Mouse (Mus musculus) spleen, postnatal 36 days (tissue): Measurements from ENCODE around the gene Vezf1.

Source experiments
- DNase-seq, 2 experiments: peaks; one replicate each; pipeline ENCODE4 v3.0.0; 2022; ENCODE audit warnings: low spot score in 2 of 2, mixed read lengths in 1 of 2

Gene Vezf1

DNA sequence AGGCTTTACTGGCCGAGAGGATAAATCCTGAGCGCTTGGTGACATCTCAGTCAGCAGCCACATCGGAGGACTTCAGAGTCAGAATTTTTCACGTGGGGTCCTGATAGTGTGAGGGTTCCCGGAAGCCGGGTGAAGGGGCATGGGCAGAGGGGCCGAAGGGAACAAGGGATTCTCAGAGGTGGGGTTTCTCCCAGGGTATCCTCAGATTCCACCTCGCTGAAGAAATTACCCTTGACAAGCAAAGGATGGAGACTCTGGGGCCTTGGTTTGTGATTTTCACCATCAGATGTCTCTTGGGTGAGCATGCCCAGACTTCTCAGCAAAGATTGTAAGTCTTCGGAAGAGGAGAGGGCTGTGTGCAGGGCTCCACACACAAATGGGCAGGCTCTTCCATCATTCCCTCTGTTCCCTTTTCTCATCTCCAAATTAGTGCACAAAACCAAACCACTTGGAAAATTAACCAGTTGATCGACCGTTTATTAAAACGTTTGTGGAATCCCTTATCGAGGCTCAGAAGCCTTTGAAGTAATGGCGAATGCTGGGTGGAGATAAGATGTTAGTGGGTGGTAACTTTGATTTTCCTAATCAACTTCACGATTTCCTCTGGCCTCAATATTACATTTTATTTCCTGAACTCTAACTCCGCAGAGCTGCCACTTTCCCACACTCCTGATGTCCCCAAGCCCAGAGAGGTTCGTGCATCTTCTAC lies 30.1 kb downstream of the Vezf1 start, which contains the start of gene Cuedc1:
TSS of gene Cuedc1 (plus strand) at position 38 of the 709 bp plus-strand sequence.
- no peak for DNase-seq

DNA sequence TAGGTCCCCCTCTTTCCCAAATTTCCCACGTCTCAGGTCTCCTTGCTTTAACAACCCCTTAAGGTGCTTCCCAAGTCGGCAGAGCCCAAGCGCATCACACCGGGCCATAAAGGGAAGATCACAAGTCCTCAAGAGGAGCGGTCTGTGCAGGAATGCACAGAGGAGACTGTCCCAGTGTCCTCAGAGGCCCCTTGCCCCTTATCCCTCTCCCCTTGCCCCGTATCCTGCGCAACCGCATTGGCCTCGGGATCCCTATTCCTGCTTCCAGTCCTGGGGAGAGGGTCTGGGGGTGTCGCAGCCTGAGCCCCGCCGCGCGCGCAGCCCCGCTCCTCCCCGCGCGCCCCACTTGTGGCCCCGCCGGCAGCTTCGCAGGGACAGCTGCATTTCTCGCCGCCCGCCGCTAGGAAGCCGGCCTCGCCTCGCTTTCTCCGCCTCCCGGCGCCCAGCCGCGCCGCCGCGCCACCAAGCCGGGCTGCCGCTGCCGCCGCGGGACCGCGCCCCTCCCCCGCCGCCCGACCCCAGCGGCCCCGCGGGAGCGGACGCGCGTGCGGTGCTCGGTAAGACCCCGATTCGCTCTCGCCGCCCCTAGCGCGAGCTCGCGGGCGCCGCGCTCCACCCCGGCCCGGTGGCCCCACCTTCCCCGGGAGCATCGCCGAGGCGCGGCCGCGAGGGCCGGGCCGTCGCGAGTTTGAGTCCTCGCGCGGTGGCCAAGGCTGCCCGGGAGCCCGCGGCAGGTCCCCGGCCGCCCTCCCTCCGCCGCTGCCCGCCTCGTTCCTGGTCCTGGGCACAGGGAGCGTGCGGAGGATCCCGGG lies 30.9 kb downstream of the Vezf1 start:
- DNase-seq: peak; percentile 68 to 69

DNA sequence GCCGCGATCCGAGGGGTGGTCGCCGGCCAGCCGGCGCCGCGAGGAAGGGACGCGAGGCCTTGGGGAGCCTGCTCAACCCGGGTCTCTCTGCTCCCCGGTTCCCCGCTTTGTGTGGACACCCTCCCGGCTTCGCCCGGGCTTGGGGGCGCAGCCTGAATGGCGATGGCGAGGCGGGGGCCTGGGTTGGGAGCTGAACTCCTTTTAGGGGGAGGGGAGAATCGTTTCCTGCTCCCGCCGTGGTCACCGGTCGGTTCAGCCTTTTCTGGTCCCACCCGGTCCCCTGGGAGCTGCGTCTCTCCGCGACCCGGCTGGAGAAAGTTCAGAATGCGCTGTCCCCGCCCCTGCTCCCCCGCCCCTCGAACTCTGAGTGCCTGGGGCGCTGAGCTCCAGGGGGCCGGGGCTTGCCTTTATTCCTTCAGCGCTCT lies 31.5 kb downstream of the Vezf1 start:
- DNase-seq: peak; percentile 19 to 24

DNA sequence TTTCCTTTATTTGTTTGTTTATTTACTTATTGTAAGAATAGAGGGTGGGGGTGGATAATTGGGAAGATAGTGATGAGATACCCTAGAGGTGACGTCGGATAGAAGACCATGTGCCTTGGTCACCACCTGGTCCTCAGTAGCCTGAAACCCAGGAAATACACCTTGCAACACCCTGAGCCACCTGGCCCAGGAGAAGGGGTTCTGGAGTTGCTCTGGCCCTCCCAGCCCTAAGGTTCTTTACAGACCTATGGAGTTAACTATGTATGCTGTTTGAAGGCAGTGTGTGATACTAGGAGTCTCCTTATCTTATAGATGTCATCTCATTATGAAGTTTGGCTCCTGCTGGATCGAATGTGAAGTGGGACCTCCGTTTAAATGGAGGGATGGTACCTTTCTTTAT lies 32.1 kb downstream of the Vezf1 start:
- DNase-seq: no peak

DNA sequence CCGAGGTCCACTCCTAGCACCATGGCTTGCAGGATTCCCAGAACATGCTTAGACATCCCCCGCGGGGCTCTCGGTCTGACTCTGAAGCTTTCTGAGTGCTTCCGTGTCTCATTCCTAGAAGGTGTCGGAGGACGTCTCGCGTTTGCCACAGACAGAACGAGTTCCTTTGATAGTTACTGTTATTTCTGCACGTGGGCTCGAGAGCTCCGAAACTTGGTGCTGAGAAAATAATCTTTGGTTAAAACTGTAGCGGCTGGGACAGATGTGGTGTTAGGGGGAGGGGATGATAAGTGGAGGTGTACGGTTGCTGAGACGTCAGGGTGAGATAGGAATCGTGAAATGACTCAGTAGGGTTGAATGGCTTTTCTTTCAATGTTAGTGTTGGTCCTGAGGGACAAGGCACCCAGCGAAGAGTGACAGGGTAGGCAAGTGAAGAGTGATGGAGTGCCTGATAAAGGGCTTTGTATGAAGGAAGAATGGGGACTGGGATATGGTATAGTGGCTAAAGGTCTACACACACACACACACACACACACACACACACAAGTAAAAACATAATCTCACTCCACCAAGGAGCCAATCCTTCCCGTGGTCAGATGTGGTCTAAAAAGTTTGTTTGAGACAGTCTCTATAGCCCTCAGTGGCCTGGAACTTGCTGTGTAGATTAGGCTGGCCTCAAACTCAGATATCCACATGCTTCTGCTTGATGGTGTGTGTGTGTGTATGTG lies 35.3 kb downstream of the Vezf1 start:
- DNase-seq: no peak

DNA sequence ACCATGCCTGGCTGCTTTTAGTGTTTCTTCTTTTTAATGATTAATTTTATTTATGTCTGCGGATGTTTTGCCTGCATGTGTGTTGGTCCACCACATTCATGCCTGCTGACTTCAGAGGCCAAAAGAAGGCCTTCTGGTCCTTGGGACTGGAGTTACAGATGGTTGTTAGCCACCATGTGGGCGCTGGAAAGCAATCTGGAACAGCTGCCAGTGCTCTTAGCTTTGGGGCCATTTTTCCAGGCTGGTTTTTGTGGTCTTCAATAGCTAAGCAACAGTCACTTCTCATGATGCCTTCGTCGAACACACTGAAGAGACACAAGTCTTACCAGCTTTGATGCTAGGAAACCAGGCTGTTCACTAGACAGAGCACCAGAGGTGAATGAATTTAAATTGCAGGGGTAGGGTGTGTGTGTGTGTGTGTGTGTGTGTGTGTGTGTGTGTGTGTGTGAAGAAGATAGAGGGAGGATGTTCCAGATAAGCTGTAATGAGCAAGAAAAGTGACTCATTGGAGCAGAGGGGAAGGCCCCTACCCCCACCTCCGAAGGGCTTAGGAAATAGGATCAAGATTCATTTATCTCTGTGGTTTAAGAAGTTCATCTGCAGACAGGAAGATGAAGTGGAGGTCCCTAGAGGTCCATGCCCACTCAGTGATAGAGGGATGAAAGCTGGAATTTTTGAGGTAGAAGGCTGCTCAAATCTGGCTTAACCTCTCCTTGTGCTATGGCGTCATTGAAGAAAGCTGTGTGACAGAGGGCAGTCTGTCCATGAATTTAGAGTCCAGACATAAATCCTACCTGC lies 37.6 kb downstream of the Vezf1 start:
- no peak for DNase-seq

DNA sequence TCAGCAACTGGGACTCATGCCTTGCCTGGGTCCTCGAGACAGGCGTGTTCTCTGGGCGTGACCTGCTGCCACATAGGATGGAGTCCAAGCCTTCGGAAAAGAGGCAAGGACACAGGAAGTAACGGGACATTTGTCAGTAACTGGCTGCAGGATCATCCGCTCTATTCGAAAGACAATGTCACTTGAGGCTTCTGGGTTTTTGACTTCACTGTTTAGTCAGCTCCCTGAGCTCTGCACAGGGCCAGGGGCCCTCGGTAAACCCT lies 38.1 kb downstream of the Vezf1 start:
- DNase-seq: no peak

DNA sequence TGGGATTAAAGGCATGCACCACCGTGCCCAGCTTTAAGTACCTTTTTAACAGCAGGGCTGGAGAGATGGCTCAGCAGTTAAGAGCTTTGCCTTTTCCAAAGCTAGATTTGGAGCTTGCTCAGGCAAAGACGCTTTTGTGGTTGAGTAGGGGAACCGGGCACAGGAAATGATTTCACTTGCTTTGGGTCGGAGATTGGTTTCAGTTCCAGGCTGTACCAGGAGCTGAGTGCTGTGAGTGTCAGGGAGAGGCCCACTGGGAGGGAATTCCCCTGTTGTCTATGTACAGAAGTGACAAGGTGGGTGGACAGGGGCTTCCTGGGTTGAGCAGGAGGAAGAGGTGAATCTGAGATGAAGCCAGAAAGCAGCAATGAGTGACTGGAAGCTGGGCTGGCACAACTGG lies 39.3 kb downstream of the Vezf1 start:
- peak; percentile 77 to 79 for DNase-seq

DNA sequence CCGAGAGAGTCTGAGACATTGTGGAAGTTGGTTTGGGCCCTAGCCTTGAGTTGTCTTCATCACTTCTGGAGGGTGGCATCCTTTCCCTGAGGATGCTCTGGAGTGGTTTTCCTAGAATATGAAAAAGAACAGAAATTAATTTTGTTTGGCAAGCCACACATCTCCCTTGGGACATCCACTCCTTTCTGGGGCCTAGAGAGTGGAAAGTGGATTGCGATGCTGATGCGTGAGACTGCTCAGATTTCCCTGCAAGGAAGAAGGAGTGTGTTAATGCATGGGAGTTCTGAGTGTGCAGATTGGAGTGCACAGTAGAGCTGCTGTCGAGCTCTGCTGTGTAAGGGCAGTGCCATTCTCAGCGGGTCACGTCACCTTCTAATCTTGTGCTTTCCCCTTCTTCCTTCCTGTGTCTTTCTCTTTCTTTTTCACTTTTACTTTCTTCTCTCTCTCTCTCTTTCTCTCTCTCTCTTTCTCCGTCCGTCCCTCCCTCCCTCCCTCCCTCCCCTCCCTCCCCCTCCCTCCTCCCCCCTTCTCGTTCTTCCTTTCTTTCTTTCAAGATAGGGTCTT lies 42.0 kb downstream of the Vezf1 start:
- DNase-seq: no peak

DNA sequence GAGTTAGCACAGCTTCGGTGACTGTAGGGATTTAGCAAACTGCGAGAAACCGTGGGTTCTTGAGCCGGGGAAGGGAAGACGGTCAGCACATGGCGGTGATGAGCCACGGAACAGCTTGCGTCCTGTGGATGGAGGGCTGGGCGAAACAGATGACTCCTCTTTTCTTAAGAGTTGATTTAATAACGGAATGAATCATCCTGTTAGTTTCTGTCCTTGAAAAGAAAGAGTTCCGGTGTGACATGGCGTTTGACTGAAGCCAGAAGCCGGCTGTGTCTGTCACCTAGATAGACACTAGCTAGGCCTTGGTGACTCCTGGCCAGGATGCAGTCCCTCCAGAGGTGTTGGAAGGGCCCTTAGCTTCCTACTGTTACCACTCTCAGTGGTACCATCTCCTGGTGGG lies 44.0 kb downstream of the Vezf1 start:
- DNase-seq: no peak

DNA sequence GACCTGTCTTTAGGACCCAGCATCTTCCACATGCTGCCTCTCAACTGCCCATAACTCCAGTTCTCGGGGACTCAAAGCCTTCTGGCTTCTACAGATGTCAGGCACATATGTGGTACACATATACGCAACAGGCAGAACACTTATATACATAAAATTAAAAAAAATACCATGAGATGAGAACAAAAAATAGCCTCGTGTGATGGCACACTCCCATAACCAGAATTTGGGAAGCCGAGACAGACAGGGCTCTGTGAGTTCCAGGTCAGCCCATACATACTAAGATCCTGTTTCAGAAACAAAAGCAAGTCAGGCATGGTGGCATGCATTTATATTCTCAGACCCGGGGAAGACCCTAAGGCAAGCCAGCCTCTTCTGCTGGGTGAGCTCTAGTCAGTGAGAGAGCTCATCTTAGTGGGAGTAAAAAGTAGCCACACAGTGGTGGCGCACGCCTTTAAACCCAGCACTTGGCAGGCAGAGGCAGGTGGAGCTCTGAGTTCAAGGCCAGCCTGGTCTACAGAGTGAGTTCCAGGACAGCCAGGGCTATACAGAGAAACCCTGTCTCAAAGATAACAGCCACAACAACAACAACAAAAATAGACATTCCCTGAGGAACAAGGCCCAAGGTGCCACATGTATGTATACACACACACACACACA lies 44.7 kb downstream of the Vezf1 start:
- DNase-seq: no peak

DNA sequence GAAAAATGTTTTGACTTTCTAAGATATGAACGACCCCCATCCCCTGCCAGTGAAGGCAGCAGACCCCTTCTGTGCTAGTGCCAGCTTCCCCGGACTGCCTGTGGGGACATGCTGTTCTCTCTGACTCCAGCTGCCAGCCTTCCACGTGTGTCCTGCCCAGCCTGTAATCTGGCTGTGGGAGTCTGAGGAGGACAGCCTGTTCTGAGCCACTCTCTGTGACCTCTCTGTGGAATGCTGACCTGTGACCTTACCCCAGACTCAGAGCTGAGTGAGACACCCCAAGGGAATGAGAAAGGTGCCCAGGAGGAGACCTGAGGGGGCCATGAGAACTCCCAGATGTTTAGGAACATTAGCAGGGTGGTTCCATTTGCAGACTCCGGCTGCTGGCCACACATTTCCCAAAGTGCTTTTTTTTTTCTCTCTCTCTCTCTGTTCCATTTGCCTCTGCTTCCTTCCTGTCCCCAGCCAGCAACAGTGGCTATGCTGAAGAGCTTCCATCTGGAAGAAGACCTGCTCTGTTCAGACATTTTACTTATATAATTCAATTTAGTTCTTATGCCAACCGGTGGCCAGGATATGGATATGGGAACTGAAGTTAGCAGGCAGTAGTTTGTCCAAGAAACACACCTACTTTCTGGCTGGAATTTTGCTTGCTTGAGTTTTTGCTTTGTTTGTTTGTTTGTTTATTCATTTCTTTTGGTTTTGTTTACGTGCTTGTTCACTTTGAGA lies 45.6 kb downstream of the Vezf1 start:
- no peak for DNase-seq

DNA sequence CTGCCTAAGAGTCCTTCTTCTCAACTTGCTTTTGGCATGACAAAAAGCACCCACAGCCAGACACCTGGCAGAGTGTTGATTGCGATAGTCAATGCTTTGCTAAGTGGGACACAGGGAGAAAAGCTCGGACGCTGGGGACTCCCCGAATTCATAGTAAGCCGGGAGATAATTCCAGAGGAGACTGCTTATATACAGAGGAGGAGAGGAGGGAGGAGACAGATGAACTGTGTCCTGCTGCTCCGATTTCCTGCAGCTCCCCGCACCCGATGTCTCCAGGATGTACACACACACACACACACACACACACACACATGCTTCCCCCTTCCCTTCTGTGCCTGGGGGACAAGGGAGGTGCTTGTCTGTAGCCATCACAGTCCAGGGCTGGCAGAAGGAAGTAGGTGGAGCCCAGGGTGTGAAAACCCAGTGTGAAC lies 46.8 kb downstream of the Vezf1 start:
- DNase-seq: peak; percentile 35 to 36

DNA sequence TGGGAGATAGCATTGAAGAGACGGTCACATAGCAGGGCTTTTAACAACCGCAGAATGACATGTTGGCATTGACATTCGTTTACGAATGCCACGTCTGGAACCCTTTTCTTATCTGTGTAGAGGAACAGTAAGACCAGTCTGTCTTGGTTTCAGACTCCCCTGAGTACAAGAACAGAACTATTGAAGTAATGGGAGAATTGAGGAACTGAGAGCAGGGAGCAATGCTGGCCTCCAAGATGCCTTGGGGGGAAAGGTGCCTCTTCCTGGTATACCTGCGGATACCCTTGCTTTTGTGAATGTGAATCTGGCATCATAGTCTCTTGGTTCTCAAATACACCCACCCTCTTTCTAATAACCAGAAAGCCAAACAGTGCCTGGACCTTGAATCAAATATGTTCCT lies 48.5 kb downstream of the Vezf1 start:
- DNase-seq: no peak

DNA sequence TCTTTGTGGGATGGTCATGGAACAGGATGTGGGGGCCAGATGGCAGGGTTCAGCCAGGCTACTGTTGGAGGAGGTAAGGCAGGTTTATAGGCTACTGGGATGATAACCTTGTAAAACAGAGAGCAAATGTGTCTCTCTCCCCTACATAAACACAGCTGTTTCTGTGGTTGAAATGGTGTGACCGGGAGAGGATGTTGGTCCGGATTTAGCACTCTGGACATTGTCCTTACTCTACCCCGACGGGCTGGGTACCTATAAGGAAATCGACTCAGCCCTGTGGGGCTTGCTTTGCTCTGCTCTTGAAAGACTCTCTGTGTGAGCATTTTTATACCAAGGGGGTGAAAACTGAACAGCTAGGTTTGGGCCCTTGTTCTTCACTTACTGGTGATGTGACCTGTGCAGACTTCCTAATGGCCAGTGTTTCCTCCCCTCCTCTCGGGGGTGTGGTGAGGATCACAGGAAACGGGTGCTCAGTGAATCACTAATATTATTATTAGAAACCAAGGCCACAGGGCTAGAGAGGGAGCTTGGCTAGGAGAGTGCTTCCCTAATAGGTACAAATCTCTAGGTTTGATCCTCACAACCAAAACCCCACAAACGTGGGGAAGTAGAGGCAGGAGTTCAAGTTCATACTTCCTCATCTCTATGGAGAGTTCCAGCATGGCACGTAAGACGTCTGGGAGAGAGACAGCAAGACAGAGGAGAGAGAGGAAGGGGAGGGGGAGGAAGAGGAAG lies 49.4 kb downstream of the Vezf1 start:
- no peak for DNase-seq

DNA sequence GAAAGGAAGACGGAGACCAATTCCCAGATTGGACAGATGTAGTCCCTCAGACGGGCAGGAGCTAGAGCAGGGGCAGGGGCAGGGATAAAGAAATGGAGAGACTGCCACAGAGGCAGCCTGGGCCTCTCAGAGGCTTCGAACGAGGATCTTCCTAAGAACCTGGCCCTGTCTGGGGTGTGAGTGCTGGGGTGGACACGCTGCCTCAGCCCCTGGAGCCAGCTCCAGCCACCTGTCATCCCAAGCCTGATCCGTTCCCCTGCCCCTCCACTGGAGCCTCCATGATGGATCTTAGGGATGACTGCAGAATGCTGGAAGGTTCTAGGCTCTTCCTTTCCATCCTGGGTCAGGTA lies 50.0 kb downstream of the Vezf1 start:
- DNase-seq: no peak

DNA sequence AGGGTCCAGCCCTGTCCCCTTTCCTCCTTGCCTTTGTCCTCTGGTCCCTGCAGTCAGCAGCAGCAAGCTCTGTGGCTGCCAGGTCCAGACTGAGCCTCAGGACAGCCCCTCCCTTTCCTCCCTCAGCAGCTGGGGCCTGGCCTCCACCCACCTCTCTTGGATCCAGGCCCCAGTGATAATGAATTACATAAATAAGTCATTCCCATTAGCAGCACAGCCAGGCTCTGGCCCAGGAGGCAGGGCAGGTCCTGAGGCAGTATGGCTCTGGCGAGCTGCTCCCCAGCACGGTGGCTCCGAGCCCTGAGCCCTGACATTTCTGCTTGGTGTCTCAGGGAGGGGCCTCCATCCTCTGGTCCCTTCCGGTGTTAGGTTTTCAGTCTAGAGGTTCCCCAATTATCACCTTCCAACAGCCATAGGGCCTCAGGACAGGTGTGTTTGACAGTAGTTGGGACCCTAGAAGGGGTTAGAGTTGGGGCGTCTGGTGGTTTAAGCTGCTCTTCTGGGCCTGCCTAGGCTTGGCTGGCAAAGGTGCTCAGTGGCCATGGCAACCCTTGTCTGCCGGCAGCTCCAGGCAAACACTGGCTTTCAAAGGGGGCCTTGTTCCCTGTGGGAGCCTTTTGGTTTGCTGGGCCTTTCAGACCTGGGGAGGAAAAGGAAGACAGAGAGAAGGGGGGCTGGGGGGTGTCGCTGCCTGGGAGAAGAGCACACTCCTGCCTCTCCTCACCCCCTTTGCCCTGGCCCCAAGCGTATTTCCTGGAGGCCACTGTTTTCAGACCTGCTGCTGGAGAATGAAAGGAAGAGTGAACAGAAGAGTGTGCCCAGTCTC lies 51.0 kb downstream of the Vezf1 start:
- DNase-seq: no peak

DNA sequence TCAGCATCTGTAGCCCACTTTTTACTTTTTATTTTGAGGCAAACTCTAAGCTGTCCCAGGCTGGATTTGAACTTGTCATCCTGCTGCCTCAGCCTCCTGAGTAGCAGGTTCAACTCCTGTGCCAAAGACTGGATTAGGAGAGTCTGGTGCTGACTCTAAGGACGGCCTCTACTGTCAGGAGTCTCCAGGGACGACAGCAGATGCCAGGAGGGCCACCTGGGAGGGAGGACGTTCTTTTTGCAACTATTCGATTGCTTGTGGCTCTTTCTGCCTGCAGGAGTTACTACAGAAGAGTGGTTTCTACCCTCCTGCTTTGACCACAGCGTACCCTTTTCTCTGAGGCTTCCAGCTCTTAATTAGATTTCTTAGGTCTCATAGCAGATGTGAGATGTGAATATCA lies 54.5 kb downstream of the Vezf1 start:
- DNase-seq: no peak

DNA sequence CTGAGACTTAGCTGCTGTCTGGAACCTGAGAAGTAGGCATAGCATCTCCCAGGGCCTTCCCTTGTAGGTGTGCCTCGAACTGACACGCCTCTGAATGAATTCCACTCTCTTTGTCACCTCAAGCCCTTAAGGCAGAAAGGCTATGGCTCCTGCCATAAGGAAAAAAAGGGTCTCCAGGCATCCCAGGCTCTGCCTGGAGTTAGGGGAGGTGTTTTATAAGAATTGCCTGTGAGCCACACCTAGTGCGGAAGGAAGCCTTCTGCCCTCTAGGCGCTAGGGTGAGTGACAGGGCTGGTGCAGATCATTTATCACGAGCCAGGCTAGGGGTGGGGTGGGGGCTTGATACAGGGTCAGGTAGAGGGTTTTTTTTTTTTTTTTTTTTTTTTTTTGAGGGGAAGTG lies 54.9 kb downstream of the Vezf1 start:
- DNase-seq: no peak
